In the genomic region with DNA sequence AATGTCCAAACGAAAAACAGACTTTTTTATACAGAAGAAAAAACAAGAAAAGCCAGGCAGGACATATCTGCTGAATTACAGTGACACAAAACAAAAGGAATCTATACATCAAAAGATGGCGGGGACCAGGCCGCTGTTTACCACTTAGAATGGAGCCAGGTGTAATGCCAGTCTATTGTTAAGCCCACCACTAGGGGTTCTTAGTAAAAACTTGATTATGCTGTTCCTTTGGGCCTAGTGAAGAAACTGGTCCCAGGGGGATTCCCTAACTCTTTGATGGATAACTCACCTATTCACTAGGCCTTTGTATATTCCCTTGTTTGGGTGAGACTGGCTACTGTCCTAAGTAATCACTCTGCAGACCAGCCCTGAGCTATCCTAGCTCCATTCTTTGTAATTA, we compare ENCODE assay signal across 16 mouse cellular contexts.
"Had no signal": no experiment of that assay in that cellular context is flagged by ENCODE, and none has a peak within 500 bp of the region (broad histone marks: within the 10 kb centered on the region; RNA-seq: fewer than 3 reads in every experiment).

No protein-coding gene starts in this region.

- H3K4me1 ChIP-seq: limb, embryonic 10.5 days; neural tube, embryonic 13.5 days had no signal

- H3K4me3 ChIP-seq: kidney, embryonic 15.5 days; left cerebral cortex, adult 2 months; limb, embryonic 10.5 days; limb, embryonic 13.5 days; liver, embryonic 12.5 days; liver, embryonic 15.5 days; myocyte; neural tube, embryonic 13.5 days had no signal

- H3K27ac ChIP-seq: kidney, embryonic 15.5 days; left cerebral cortex, adult 2 months; limb, embryonic 10.5 days; limb, embryonic 13.5 days; liver, embryonic 12.5 days; neural tube, embryonic 13.5 days had no signal

- ATAC-seq: intestine, postnatal 0 days; liver, embryonic 12.5 days; midbrain, embryonic 16.5 days had no signal

- H3K4me2 ChIP-seq: kidney, embryonic 15.5 days; limb, embryonic 13.5 days; liver, embryonic 12.5 days; liver, embryonic 15.5 days; midbrain, embryonic 11.5 days; neural tube, embryonic 13.5 days had no signal

- DNase-seq: layer of hippocampus, postnatal 36 days; lung, adult 2 months; retina, postnatal 1 day; thymus, adult 2 months; thymus, postnatal 4 days had no signal

- H3K9ac ChIP-seq: kidney, embryonic 15.5 days; limb, embryonic 13.5 days; liver, embryonic 12.5 days; liver, embryonic 15.5 days; neural tube, embryonic 13.5 days had no signal

- H3K9me3 ChIP-seq: kidney, embryonic 15.5 days; limb, embryonic 10.5 days; limb, embryonic 13.5 days; liver, embryonic 12.5 days; liver, embryonic 15.5 days; neural tube, embryonic 13.5 days had no signal

- H3K36me3 ChIP-seq: kidney, embryonic 15.5 days; limb, embryonic 10.5 days; limb, embryonic 13.5 days; liver, embryonic 12.5 days; liver, embryonic 15.5 days; neural tube, embryonic 13.5 days had no signal

- H3K27me3 ChIP-seq: kidney, embryonic 15.5 days; limb, embryonic 13.5 days; liver, embryonic 12.5 days; liver, embryonic 15.5 days; neural tube, embryonic 13.5 days had no signal
